ENCODE assay signal across 10 mouse cellular contexts in genomic region chr8:70493692-70494415, GRCm38 (mm10). TPM values are rescaled to one million over a fixed set of nuclear protein-coding genes. Genes with fewer than 3 reads are reported as not detected.
A peak's percentile ranks its signal among the peaks of the same experiment; 100 is the strongest.
DNase-seq lines count a peak whose midpoint lies in the region; ATAC-seq and TF ChIP-seq lines count a peak whose summit lies in the region.
"Had no signal": no experiment of that assay in that cellular context is flagged by ENCODE, and none has a peak within 500 bp of the region (broad histone marks: within the 10 kb centered on the region; RNA-seq: fewer than 3 reads in every experiment).

No protein-coding gene starts in this region.

- 3% methylated on average over 46 of the region's 47 CpGs for WGBS in heart, embryonic 11.5 days (ENCODE audit: insufficient replicate concordance)
- 2% methylated on average over 47 of the region's 47 CpGs for WGBS in hindbrain, embryonic 10.5 days
- under 1% methylated on average over 47 of the region's 47 CpGs for WGBS in midbrain, embryonic 12.5 days

- H3K4me2 ChIP-seq in heart, embryonic 11.5 days, result peak overlapping the region; percentile 74
- H3K4me2 ChIP-seq in midbrain, embryonic 12.5 days (replicated peaks), result peak overlapping the region; percentile 52

- H3K27ac ChIP-seq in heart, embryonic 11.5 days (ENCODE audit: low read depth, low read length), result no peak overlapping the region
- no peak overlapping the region for H3K27ac ChIP-seq in ES-Bruce4 (ENCODE audit: insufficient read depth, low read length)
- peak overlapping the region; percentile 75 for H3K27ac ChIP-seq in hindbrain, embryonic 10.5 days
- H3K27ac ChIP-seq in midbrain, embryonic 12.5 days (replicated peaks), result no peak overlapping the region

- no peaks in the 10 kb centered on the region for H3K9me3 ChIP-seq in heart, embryonic 11.5 days (replicated peaks; ENCODE audit: control insufficient read depth, low read length)
- H3K9me3 ChIP-seq in ES-Bruce4 (replicated peaks; ENCODE audit: control insufficient read depth, insufficient read depth, low read length, poor library complexity, severe bottlenecking), result no peaks in the 10 kb centered on the region
- H3K9me3 ChIP-seq in hindbrain, embryonic 10.5 days, result no peaks in the 10 kb centered on the region
- no peaks in the 10 kb centered on the region for H3K9me3 ChIP-seq in midbrain, embryonic 12.5 days

- intact Hi-C loops in heart, postnatal 10 days (cut with DNase I), result no loop called here

- DNase-seq in heart, postnatal 10 days, result no peak
- DNase-seq in hindbrain, embryonic 10.5 days (ENCODE audit: low spot score), result no peak
- DNase-seq in cerebellum, adult 11-12 months, result no peak
- DNase-seq in urinary bladder, adult 2 months (ENCODE audit: low spot score), result no peak
- no peak for DNase-seq in frontal cortex, postnatal 36 days (ENCODE audit: low spot score in 2 of 2)
- DNase-seq: heart, postnatal 14 days; lung, postnatal 14 days had no signal

- H3K36me3 ChIP-seq in heart, embryonic 11.5 days (ENCODE audit: control insufficient read depth, insufficient read depth, low read length), result no peaks in the 10 kb centered on the region
- H3K36me3 ChIP-seq in ES-Bruce4 (ENCODE audit: control insufficient read depth, insufficient read depth, low read length, poor library complexity, severe bottlenecking), result no peaks in the 10 kb centered on the region
- no peaks in the 10 kb centered on the region for H3K36me3 ChIP-seq in hindbrain, embryonic 10.5 days
- H3K36me3 ChIP-seq in midbrain, embryonic 12.5 days, result no peaks in the 10 kb centered on the region

- no peak for TF ChIP-seq POLR2A in ES-Bruce4 (IDR thresholded peaks at IDR 0.05; ENCODE audit: insufficient read depth, low read length)

- peaks cover 96% of the 10 kb centered on the region for H3K27me3 ChIP-seq in heart, embryonic 11.5 days (ENCODE audit: control insufficient read depth, insufficient read depth, low read length)
- peaks cover 44% of the 10 kb centered on the region for H3K27me3 ChIP-seq in ES-Bruce4 (ENCODE audit: control insufficient read depth, insufficient read depth, low read length, poor library complexity, severe bottlenecking)
- peaks cover 100% of the 10 kb centered on the region for H3K27me3 ChIP-seq in hindbrain, embryonic 10.5 days (ENCODE audit: insufficient read depth, poor library complexity, severe bottlenecking)
- peaks cover 100% of the 10 kb centered on the region for H3K27me3 ChIP-seq in midbrain, embryonic 12.5 days

- peak overlapping the region; percentile 49 for H3K4me3 ChIP-seq in heart, embryonic 11.5 days (ENCODE audit: low read depth, low read length)
- peak overlapping the region; percentile 15; the same call in 1 of the 2 replicates for H3K4me3 ChIP-seq in ES-Bruce4 (ENCODE audit: low read depth, low read length)
- peak overlapping the region; percentile 51 for H3K4me3 ChIP-seq in hindbrain, embryonic 10.5 days
- peak overlapping the region; percentile 36; the same call in 1 of the 2 replicates for H3K4me3 ChIP-seq in midbrain, embryonic 12.5 days

- peaks cover 39% of the 10 kb centered on the region for H3K4me1 ChIP-seq in heart, embryonic 11.5 days (ENCODE audit: control insufficient read depth, insufficient read depth, low read length)
- H3K4me1 ChIP-seq in ES-Bruce4 (ENCODE audit: control insufficient read depth, insufficient read depth, low read length), result peaks cover 2% of the 10 kb centered on the region
- peaks cover 70% of the 10 kb centered on the region for H3K4me1 ChIP-seq in hindbrain, embryonic 10.5 days (replicated peaks)
- H3K4me1 ChIP-seq in midbrain, embryonic 12.5 days, result peaks cover 44% of the 10 kb centered on the region

- ATAC-seq in heart, embryonic 11.5 days (replicated peaks; ENCODE audit: insufficient number of reproducible peaks, low FRiP score, low TSS enrichment), result no peak; the same call in 1 of the 2 replicates
- no peak; the same call in 1 of the 2 replicates for ATAC-seq in midbrain, embryonic 12.5 days (ENCODE audit: low FRiP score, low read depth)

- peak overlapping the region; percentile 28; the same call in 1 of the 2 replicates for H3K9ac ChIP-seq in heart, embryonic 11.5 days (ENCODE audit: low read depth, low read length)
- peak overlapping the region; percentile 56; the same call in 1 of the 2 replicates for H3K9ac ChIP-seq in ES-Bruce4 (ENCODE audit: low read depth, poor library complexity, severe bottlenecking)
- H3K9ac ChIP-seq in midbrain, embryonic 12.5 days (replicated peaks), result no peak overlapping the region

- no peak for TF ChIP-seq EP300 in ES-Bruce4 (IDR thresholded peaks at IDR 0.05; ENCODE audit: insufficient read depth, low read depth, low read length)

- no peak for TF ChIP-seq CTCF in ES-Bruce4 (IDR thresholded peaks at IDR 0.05; ENCODE audit: low read depth, low read length)

RNA-seq across cellular contexts. Expression of gene Crlf1, which starts 0.9 kb away (rescaled TPM):
- polyA plus RNA-seq in heart, embryonic 11.5 days (2014; fragmentation: Nextera tagmentation; extraction: Ambion mirVana), result 0.80 and 3.8 TPM in 2 replicates
- under 1 TPM; 0.38 to 0.72 TPM for total RNA-seq in heart, postnatal 10 days (2021)
- polyA plus RNA-seq in ES-Bruce4 (2011; ENCODE audit: insufficient read depth, insufficient read length, low read depth, missing spikeins), result 6.1 and 7.5 TPM in 2 replicates
- polyA plus RNA-seq in hindbrain, embryonic 10.5 days (2016; fragmentation: Nextera tagmentation; extraction: Ambion mirVana), result 4.5 and 10.3 TPM in 2 replicates
- 0.92 and 1.6 TPM in 2 replicates for polyA plus RNA-seq in midbrain, embryonic 12.5 days (2016; fragmentation: Nextera tagmentation; extraction: Ambion mirVana)
- polyA plus RNA-seq in urinary bladder, adult 2 months (2012; rRNA removed), result 0.40 and 0.41 TPM in 2 replicates

RNA-seq across cellular contexts. Expression of gene Tmem59l, which starts 6.7 kb away (rescaled TPM):
- polyA plus RNA-seq in heart, embryonic 11.5 days (2014; fragmentation: Nextera tagmentation; extraction: Ambion mirVana), result 0.44 and 0.86 TPM in 2 replicates
- not detected for total RNA-seq in heart, postnatal 10 days (2021)
- 3.3 and 4.2 TPM in 2 replicates for polyA plus RNA-seq in ES-Bruce4 (2011; ENCODE audit: insufficient read depth, insufficient read length, low read depth, missing spikeins)
- 11.1 and 11.5 TPM in 2 replicates for polyA plus RNA-seq in hindbrain, embryonic 10.5 days (2016; fragmentation: Nextera tagmentation; extraction: Ambion mirVana)
- polyA plus RNA-seq in midbrain, embryonic 12.5 days (2016; fragmentation: Nextera tagmentation; extraction: Ambion mirVana), result 19.3 and 21.7 TPM in 2 replicates
- polyA plus RNA-seq in urinary bladder, adult 2 months (2012; rRNA removed), result 0.08 and 0.28 TPM in 2 replicates
- total RNA-seq: heart, postnatal 14 days had no signal

RNA-seq across cellular contexts. Expression of gene Rex1bd, which starts 12.7 kb away (rescaled TPM):
- 109 and 124 TPM in 2 replicates for polyA plus RNA-seq in heart, embryonic 11.5 days (2014; fragmentation: Nextera tagmentation; extraction: Ambion mirVana)
- total RNA-seq in heart, postnatal 10 days (2021), result 100 to 1,000 TPM; 108 to 114 TPM
- 40.0 and 43.7 TPM in 2 replicates for polyA plus RNA-seq in ES-Bruce4 (2011; ENCODE audit: insufficient read depth, insufficient read length, low read depth, missing spikeins)
- 131 and 148 TPM in 2 replicates for polyA plus RNA-seq in hindbrain, embryonic 10.5 days (2016; fragmentation: Nextera tagmentation; extraction: Ambion mirVana)
- polyA plus RNA-seq in midbrain, embryonic 12.5 days (2016; fragmentation: Nextera tagmentation; extraction: Ambion mirVana), result 130 and 134 TPM in 2 replicates
- 119 and 129 TPM in 2 replicates for polyA plus RNA-seq in urinary bladder, adult 2 months (2012; rRNA removed)

RNA-seq across cellular contexts. Expression of gene Uba52, which starts 16.7 kb away (rescaled TPM):
- 798 and 827 TPM in 2 replicates for polyA plus RNA-seq in heart, embryonic 11.5 days (2014; fragmentation: Nextera tagmentation; extraction: Ambion mirVana)
- 1,000 to 10,000 TPM; 1,604 to 1,683 TPM for total RNA-seq in heart, postnatal 10 days (2021)
- 1,157 and 1,272 TPM in 2 replicates for polyA plus RNA-seq in ES-Bruce4 (2011; ENCODE audit: insufficient read depth, insufficient read length, low read depth, missing spikeins)
- 914 and 933 TPM in 2 replicates for polyA plus RNA-seq in hindbrain, embryonic 10.5 days (2016; fragmentation: Nextera tagmentation; extraction: Ambion mirVana)
- polyA plus RNA-seq in midbrain, embryonic 12.5 days (2016; fragmentation: Nextera tagmentation; extraction: Ambion mirVana), result 748 and 749 TPM in 2 replicates
- polyA plus RNA-seq in urinary bladder, adult 2 months (2012; rRNA removed), result 881 and 1,275 TPM in 2 replicates

RNA-seq across cellular contexts. Expression of gene Klhl26, which starts 17.1 kb away (rescaled TPM):
- 9.2 and 10.1 TPM in 2 replicates for polyA plus RNA-seq in heart, embryonic 11.5 days (2014; fragmentation: Nextera tagmentation; extraction: Ambion mirVana)
- 1 to 10 TPM; 8.4 to 8.9 TPM for total RNA-seq in heart, postnatal 10 days (2021)
- 27.4 and 33.7 TPM in 2 replicates for polyA plus RNA-seq in ES-Bruce4 (2011; ENCODE audit: insufficient read depth, insufficient read length, low read depth, missing spikeins)
- polyA plus RNA-seq in hindbrain, embryonic 10.5 days (2016; fragmentation: Nextera tagmentation; extraction: Ambion mirVana), result 18.5 and 19.1 TPM in 2 replicates
- 17.8 and 18.5 TPM in 2 replicates for polyA plus RNA-seq in midbrain, embryonic 12.5 days (2016; fragmentation: Nextera tagmentation; extraction: Ambion mirVana)
- 34.7 and 36.9 TPM in 2 replicates for polyA plus RNA-seq in urinary bladder, adult 2 months (2012; rRNA removed)
